Mouse (Mus musculus): Measurements from ENCODE around the gene Sp100. TPM values are rescaled to one million over a fixed set of nuclear protein-coding genes. Genes with fewer than 3 reads are reported as not detected.

Sp100 gene
- polyA plus RNA-seq, 1 experiment from 2014 or later = 3.7 TPM

DNA sequence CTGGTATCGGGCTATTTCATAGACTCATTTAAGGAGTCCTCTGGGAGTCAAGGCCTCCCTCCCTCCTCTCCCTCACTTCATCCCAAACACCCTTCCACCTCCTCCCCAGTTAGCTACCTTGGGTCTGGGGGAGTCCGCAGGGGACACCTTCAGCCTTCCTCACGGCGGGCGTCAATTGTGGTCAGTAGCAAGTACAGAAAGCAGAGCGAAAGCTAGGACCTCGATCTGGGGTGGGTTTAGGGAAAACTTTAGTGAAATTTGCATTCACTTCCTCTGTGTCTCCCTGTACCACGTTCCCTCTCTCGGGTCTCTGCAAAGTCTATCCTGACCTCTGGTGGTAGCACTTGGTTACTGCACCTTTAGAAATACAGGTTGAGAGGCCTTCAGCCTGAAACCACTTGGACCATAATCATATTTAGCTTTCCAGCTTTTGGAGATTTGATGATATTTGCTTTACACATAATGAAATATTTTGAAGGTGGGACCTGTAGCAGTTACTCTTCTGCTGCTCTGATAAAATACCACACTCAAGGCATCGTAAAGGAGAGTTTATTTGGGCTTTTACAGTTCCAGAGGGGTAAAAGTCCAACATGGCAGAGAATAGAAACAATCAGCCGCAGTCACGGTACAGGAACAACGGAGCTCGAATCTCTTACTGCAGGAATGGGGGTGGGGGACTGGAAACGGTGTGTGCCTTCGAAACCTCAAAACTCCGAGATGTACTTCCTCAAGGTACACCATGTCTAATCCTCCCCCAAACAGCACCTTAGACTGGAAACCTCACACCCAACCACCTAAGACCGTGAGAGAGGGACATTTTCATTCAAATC lies 86.8 kb downstream of the Sp100 start:
- Histone ChIP-seq H3K9me3 (no peaks in the 10 kb centered on the region), H3K36me3 (no peaks in the 10 kb centered on the region), H3K4me3 (peak overlapping the region; percentile 34), H3K4me2 (peak overlapping the region; percentile 53), H3K9ac (0 out of 2 replicates have a peak overlapping the region, but pooled peaks have one; percentile 31), H3K27ac (no peak overlapping the region), H3K4me1 (peaks cover 8% of the 10 kb centered on the region), H3K27me3 (no peaks in the 10 kb centered on the region)
- ATAC-seq (ENCODE audit: borderline replicate concordance, extremely low read depth, low FRiP score, low TSS enrichment) = no peak
- 33% methylated on average over 18 of the region's 18 CpGs for WGBS

DNA sequence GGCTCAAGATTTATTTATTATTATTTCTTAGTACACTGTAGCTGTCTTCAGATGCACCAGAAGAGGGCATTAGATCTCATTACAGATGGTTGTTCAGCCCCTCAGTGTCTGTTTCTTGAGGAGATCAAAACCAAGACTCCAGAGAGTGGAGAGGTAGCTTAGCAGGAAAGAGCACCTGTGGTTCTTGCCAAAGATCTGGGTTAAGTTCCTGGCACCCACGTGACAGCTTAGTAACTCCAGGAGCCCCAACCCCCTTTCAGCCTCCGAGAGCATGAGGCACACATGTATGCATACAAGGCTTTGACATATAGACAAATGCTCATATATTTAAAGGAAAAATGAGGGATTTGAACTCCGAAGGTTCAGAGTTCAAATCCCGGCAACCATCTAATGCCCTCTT lies 89.2 kb downstream of the Sp100 start:
- ATAC-seq (ENCODE audit: borderline replicate concordance, extremely low read depth, low FRiP score, low TSS enrichment) = no peak
- 88% methylated on average over 4 of the region's 4 CpGs for WGBS
- H3K36me3 ChIP-seq = no peaks in the 10 kb centered on the region
- H3K27ac ChIP-seq = no peak overlapping the region
- H3K4me3 ChIP-seq = no peak overlapping the region
- peaks cover 8% of the 10 kb centered on the region for H3K4me1 ChIP-seq
- no peak overlapping the region for H3K9ac ChIP-seq
- no peaks in the 10 kb centered on the region for H3K9me3 ChIP-seq
- no peaks in the 10 kb centered on the region for H3K27me3 ChIP-seq
- H3K4me2 ChIP-seq = no peak overlapping the region

DNA sequence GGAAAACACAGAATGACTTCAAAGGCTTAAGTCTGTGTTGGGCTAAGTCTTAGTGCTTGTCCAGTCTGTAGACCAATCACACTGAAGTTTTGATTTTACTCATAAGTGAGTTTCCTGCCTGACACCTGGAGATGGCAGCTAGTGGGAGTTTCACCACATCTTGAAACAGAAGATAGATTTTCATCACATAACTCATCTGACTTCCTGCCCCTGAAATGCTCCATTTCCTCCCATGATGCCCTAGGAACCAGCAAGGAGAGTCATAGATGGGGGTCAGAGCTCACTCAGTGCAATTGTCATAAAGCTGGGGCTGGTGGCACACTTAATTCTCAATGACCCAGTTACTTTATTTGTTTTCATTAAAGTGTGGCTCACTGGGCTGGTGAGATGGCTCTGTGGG lies 90.0 kb downstream of the Sp100 start:
- H3K27ac ChIP-seq = no peak overlapping the region
- no peaks in the 10 kb centered on the region for H3K27me3 ChIP-seq
- no peaks in the 10 kb centered on the region for H3K9me3 ChIP-seq
- peaks cover 8% of the 10 kb centered on the region for H3K4me1 ChIP-seq
- H3K9ac ChIP-seq = no peak overlapping the region
- no peak overlapping the region for H3K4me2 ChIP-seq
- H3K4me3 ChIP-seq = no peak overlapping the region
- no peak for ATAC-seq (ENCODE audit: borderline replicate concordance, extremely low read depth, low FRiP score, low TSS enrichment)
- no peaks in the 10 kb centered on the region for H3K36me3 ChIP-seq

DNA sequence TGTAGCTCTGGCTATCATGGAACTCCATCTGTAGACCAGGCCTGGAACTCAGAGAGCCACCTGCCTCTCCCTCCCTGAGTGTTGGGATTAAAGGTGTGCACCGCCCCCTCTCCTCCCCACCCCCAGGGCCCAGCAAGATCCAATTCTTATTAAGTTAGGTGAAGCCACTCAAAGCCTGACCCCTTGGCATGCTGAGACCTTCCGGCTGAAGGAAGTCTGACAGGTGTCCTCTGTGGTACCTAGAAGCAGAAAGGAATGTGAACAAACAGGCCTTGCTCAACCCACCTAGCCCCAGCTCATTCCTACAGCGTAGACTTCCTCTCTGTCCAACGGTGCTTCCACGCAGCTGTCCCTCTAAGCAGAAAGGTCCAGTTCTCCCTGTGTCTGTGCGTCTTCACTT lies 91.1 kb downstream of the Sp100 start:
- no peak overlapping the region for H3K4me2 ChIP-seq
- no peak overlapping the region for H3K4me3 ChIP-seq
- H3K27ac ChIP-seq = 0 out of 2 replicates have a peak overlapping the region, but pooled peaks have one; percentile 8
- H3K27me3 ChIP-seq = no peaks in the 10 kb centered on the region
- no peaks in the 10 kb centered on the region for H3K9me3 ChIP-seq
- H3K9ac ChIP-seq = no peak overlapping the region
- peak; percentile 67 for ATAC-seq (ENCODE audit: borderline replicate concordance, extremely low read depth, low FRiP score, low TSS enrichment)
- no peaks in the 10 kb centered on the region for H3K36me3 ChIP-seq
- peaks cover 5% of the 10 kb centered on the region for H3K4me1 ChIP-seq
- WGBS = 59% methylated on average over 6 of the region's 6 CpGs

DNA sequence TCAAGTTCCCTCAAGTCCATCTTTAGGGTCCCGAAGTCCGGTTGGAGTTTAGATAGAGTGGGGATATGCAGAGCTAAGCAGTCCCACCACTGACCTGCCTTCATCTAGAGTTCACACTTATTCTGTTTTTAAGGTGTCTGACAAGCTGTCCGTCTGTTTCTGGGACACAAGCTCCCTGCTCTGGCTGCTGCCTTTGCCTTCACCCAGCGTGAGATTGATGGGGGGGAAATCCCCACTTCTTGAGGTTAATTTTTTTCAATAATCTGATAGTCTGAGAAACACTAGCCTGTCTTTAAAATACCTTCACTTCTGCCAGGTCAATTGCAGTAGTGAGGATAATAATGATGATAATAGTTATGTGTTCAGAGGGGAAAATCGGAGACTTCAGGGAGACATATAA lies 92.5 kb downstream of the Sp100 start:
- no peak overlapping the region for H3K27ac ChIP-seq
- H3K9me3 ChIP-seq = no peaks in the 10 kb centered on the region
- whole genome bisulfite sequencing = 63% methylated on average over 5 of the region's 5 CpGs

DNA sequence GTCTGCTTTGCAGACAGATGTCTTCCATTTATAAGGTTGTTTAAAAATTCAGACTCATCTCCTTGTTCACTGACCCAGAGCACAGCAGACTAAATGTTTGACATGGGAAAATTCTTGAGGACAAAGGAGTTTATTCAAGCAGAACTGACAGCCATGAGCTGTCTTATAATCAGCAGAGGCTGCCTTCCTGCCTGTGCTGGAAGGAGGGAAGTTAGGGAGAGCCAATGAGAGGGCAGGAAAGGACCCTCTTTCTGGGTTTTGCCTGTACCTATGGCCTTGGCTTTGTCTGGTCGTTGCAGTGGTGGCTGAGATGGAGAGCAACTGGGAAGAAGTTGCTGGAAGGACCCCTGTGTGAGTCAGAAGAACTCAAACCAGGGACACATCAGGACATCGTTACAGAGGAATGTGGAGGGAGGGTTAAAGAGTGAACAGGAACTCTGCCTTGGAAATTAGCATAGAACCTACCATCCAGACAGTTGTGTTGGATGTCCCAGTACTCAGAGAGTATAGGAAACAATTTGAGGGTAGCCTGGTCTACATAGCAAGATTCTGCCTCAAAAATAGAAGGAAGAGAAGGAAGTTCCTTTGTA lies 93.2 kb downstream of the Sp100 start:
- 9% methylated on average over 2 of the region's 2 CpGs for WGBS
- Histone ChIP-seq H3K4me1 (no peaks in the 10 kb centered on the region), H3K4me2 (no peak overlapping the region), H3K4me3 (no peak overlapping the region), H3K27me3 (no peaks in the 10 kb centered on the region), H3K9me3 (no peaks in the 10 kb centered on the region), H3K27ac (no peak overlapping the region), H3K9ac (no peak overlapping the region), H3K36me3 (no peaks in the 10 kb centered on the region)
- ATAC-seq (ENCODE audit: borderline replicate concordance, extremely low read depth, low FRiP score, low TSS enrichment) = no peak

More for the DNA sequence above, 92.5 kb downstream of the Sp100 start:
- no peak for ATAC-seq (ENCODE audit: borderline replicate concordance, extremely low read depth, low FRiP score, low TSS enrichment)
- Histone ChIP-seq H3K4me3 (no peak overlapping the region), H3K27me3 (no peaks in the 10 kb centered on the region), H3K36me3 (no peaks in the 10 kb centered on the region), H3K4me2 (no peak overlapping the region), H3K4me1 (no peaks in the 10 kb centered on the region), H3K9ac (no peak overlapping the region)

DNA sequence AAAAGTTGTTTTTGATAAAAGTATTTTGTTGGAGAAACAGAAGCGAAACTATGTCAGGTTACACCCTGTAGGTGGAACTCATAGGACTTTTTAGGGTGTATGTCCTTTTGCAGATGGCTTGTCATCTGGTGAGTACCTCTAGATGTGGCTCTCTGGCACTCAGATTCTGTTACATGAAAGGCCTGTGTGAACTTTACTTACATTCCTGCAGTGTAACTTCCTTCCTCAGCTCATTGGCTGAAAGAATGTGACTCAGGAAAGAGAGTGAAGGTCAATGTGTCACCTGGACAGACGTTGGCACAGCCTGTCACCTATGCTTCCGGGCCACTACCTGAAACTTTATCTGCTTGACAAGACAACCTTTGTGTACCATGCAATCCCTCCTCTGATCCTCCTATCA lies 94.8 kb downstream of the Sp100 start:
- ATAC-seq (ENCODE audit: borderline replicate concordance, extremely low read depth, low FRiP score, low TSS enrichment) = no peak
- Histone ChIP-seq H3K9me3 (no peaks in the 10 kb centered on the region), H3K4me2 (no peak overlapping the region), H3K4me3 (no peak overlapping the region), H3K9ac (no peak overlapping the region), H3K27me3 (no peaks in the 10 kb centered on the region), H3K4me1 (no peaks in the 10 kb centered on the region), H3K36me3 (no peaks in the 10 kb centered on the region), H3K27ac (no peak overlapping the region)
- 67% methylated on average over 3 of the region's 3 CpGs for WGBS

DNA sequence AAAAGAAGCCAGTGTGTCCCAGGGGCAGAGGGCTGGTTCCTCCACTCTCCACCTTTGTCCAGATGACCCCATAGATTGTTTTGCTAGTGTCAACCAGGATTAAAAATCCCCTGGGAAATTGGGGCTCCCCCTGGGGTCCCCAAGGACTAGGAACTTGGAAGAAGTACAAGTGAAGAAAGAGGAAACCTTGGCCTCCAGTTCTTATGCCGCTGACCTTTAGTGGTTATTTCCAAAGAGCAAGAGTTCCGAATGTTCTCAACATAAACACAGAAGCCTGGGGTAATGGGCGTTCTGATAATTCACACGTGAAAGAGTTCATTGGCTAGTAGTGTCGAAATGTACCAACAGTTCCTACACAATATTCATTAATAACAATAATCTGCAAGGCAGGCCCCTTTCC lies 96.7 kb downstream of the Sp100 start:
- Histone ChIP-seq H3K4me3 (no peak overlapping the region), H3K27ac (no peak overlapping the region), H3K9me3 (no peaks in the 10 kb centered on the region), H3K36me3 (no peaks in the 10 kb centered on the region), H3K4me1 (no peaks in the 10 kb centered on the region), H3K4me2 (no peak overlapping the region), H3K9ac (no peak overlapping the region), H3K27me3 (no peaks in the 10 kb centered on the region)
- WGBS = 68% methylated on average over 5 of the region's 5 CpGs
- ATAC-seq (ENCODE audit: borderline replicate concordance, extremely low read depth, low FRiP score, low TSS enrichment) = no peak

DNA sequence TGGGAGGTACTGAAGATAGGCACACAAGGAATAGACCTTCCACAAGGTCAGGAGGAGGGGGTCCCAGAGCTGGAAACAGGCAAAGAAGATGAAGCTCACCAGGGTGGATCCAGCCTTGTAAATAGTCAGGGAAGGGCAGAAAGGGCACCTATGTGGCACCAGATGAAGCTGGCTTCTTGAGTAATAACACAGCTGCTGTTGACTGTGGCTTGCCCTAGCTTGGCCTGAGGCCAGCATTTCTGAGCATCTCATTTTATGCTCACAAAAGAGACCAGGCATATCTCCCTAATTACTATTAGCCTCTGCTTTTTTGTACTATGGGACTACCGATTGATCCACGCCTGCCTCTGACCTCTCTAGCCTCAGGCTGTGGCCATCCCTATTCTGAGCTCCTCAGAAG lies 100.0 kb downstream of the Sp100 start:
- Histone ChIP-seq H3K4me3 (no peak overlapping the region), H3K27me3 (no peaks in the 10 kb centered on the region), H3K4me2 (no peak overlapping the region), H3K27ac (no peak overlapping the region), H3K4me1 (no peaks in the 10 kb centered on the region), H3K9me3 (no peaks in the 10 kb centered on the region), H3K9ac (no peak overlapping the region), H3K36me3 (no peaks in the 10 kb centered on the region)
- ATAC-seq (ENCODE audit: borderline replicate concordance, extremely low read depth, low FRiP score, low TSS enrichment) = no peak
- 80% methylated on average over 2 of the region's 2 CpGs for WGBS

DNA sequence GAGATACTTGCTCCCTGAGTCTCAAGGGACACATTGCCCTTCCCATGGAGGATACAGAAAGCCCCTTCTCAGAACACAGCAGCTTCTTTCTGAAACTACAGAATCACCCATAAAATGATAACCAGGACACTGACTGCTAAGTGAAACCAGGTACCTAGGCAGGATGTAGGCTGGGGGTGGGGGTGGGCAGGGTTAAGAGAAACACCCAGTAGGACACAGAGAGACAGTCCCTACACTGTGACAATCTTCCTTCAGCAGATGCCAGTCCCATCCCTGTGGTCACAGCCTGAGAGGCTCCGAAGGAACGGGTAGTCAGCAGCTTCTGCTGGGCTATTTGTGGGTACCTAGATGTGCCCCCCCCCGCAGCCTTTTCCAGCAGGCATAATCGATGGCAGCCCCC lies 100.9 kb downstream of the Sp100 start:
- peak; percentile 38; the same call in 1 of the 2 replicates for ATAC-seq (ENCODE audit: borderline replicate concordance, extremely low read depth, low FRiP score, low TSS enrichment)
- Histone ChIP-seq H3K36me3 (no peaks in the 10 kb centered on the region), H3K4me2 (no peak overlapping the region), H3K27me3 (no peaks in the 10 kb centered on the region), H3K4me3 (no peak overlapping the region), H3K9ac (no peak overlapping the region), H3K4me1 (no peaks in the 10 kb centered on the region), H3K9me3 (no peaks in the 10 kb centered on the region), H3K27ac (no peak overlapping the region)
- WGBS = 88% methylated on average over 4 of the region's 4 CpGs

DNA sequence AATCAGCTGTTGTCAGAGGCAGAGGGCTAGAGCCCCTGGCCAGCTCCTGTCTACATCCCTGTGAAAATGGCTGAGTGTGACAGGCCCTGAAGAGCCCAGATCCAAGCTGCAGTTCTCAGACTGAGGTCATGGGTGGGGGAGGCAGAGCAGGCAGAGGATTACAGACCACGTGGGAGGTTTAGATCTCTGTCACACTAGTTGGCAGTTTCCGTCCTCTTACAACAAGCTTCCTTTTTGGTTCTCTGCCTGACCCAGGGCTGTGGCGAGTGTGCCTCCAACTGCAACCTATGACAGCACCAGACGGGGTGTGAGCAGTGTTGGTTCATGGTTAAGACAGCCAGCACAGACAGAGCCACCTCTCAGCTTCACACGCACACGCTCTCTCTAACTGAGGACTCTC lies 101.7 kb downstream of the Sp100 start:
- H3K4me3 ChIP-seq = no peak overlapping the region
- ATAC-seq (ENCODE audit: borderline replicate concordance, extremely low read depth, low FRiP score, low TSS enrichment) = peak; percentile 57; the same call in 1 of the 2 replicates
- H3K27ac ChIP-seq = no peak overlapping the region
- no peaks in the 10 kb centered on the region for H3K36me3 ChIP-seq
- H3K4me2 ChIP-seq = no peak overlapping the region
- 34% methylated on average over 6 of the region's 6 CpGs for WGBS
- H3K27me3 ChIP-seq = no peaks in the 10 kb centered on the region
- no peaks in the 10 kb centered on the region for H3K9me3 ChIP-seq
- no peak overlapping the region for H3K9ac ChIP-seq
- H3K4me1 ChIP-seq = no peaks in the 10 kb centered on the region

DNA sequence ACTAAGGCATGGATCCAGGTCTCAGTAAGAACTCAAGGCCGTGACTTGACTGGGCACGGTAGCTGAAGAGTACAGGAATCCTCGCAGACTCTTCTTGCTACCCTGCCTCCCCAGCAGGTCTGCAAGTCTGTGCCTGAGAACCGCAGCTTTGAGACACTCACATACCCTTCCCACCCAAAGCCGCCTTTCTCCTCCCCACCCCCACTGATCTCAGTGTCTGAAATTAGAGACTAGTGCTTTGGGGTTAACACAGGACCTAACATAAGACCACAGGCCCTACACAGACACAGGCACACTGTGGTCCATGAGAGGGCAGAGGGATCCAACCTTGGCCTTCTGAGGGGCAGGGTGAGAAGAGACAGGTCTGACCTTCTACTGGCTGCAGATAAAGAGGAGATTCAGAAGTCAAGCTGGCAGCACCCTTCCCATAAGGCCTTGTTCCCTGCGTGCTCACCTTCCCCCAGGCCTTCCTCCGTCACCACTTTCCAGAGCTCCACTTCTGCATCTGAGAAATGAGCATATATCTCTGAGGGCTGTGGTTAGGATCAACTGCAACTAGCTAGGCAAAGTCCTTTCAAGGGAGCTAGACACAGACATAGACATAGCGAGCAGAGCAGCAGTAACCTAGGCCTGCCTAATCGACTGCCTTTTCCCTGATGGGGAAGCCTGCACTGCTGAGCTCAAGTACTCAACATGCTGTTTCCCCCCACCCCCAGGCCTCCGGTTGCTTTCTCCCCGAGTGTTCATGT lies 102.3 kb downstream of the Sp100 start:
- Histone ChIP-seq H3K4me2 (no peak overlapping the region), H3K36me3 (no peaks in the 10 kb centered on the region), H3K4me1 (no peaks in the 10 kb centered on the region), H3K4me3 (no peak overlapping the region), H3K27me3 (no peaks in the 10 kb centered on the region), H3K9ac (no peak overlapping the region), H3K9me3 (no peaks in the 10 kb centered on the region), H3K27ac (no peak overlapping the region)
- ATAC-seq (ENCODE audit: borderline replicate concordance, extremely low read depth, low FRiP score, low TSS enrichment) = no peak; the same call in 1 of the 2 replicates
- WGBS = 75% methylated on average over 11 of the region's 11 CpGs
